In the genomic region with DNA sequence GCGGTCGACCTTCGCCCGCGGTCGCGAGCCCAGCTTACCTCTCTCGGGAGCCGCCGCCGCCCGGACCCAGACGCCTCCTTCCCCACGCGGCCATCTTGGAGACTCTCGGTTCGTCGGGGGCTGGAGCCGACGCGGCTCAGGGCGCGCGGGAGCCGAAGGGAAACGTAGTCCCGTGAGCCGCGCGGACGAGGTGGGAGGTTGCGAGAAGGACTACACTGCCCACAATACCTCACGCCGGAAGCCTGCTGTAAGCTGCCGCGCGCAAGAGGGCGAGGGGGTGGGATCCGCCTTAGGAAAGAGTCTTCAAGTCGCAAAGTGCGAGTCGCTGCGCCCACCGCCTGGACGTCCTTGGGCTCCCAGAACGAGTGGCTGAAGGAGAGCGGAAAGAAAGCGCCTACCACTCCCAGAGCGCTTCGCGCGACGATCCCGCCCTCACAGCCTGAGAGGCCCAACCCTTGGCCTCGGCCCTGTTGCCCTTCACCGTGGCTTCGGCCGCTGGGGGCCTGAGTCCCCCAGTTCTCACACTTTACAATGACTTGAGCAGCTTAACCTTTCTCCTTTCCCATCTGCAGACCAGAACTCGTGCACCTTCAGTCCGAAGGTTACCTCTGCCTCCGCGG, we compare ENCODE assay signal across 8 mouse cellular contexts. TPM values are rescaled to one million over a fixed set of nuclear protein-coding genes. Genes with fewer than 3 reads are reported as not detected.
DNase-seq lines count a peak whose midpoint lies in the region; ATAC-seq lines count a peak whose summit lies in the region.

A gene (minus strand): TSS at position 598 of the 620 bp plus-strand sequence.

- peak within 1 kb of the TSS; percentile 79 for H3K4me2 ChIP-seq in lung, embryonic 16.5 days (ENCODE audit: low read depth, low read length)

- peak within 1 kb of the TSS; percentile 89 for H3K9ac ChIP-seq in lung, embryonic 16.5 days (ENCODE audit: low read length)

- peak within 1 kb of the TSS; percentile 93 for H3K4me3 ChIP-seq in lung, embryonic 16.5 days (ENCODE audit: low read length)

- ATAC-seq in hematopoietic stem cell, adult 5-6 weeks (replicated peaks in 1 of 2; ENCODE audit: insufficient read depth in 1 of 2, low FRiP score in 2 of 2, low TSS enrichment in 1 of 2, low read depth in 1 of 2, poor library complexity in 2 of 2, severe bottlenecking in 2 of 2) = peak; percentile 96 to 97
- ATAC-seq in lung, embryonic 16.5 days (ENCODE audit: low read depth) = peak; percentile 99

- DNase-seq in MEL-GATA-1-ER (ENCODE audit: extremely low read depth, low read depth) = peak; percentile 90
- peak; percentile 89 for DNase-seq in cerebellum, adult 8-10 months
- DNase-seq in forelimb bud, embryonic 11.5 days (ENCODE audit: low read depth, low spot score) = peak; percentile 97
- peak; percentile 87 for DNase-seq in layer of hippocampus, adult 9-10 months (ENCODE audit: low spot score)
- peak; percentile 75 for DNase-seq in ovary, postnatal 10 days (ENCODE audit: low spot score)
- peak; percentile 92 to 94 for DNase-seq in thymus, postnatal 10 days (ENCODE audit: low spot score in 2 of 2)

- WGBS in lung, embryonic 16.5 days = 0% methylated on average over 62 of the region's 62 CpGs

- peak within 1 kb of the TSS; percentile 97 for H3K27ac ChIP-seq in lung, embryonic 16.5 days (ENCODE audit: low read length)

- H3K36me3 ChIP-seq in lung, embryonic 16.5 days (ENCODE audit: control insufficient read depth, insufficient read depth, low read length) = no peaks in the 10 kb centered on the region

- H3K27me3 ChIP-seq in lung, embryonic 16.5 days (ENCODE audit: control insufficient read depth, insufficient read depth, low read depth, low read length) = no peaks in the 10 kb centered on the region

- no peaks in the 10 kb centered on the region for H3K9me3 ChIP-seq in lung, embryonic 16.5 days (ENCODE audit: control insufficient read depth, low read length)

- peaks cover 37% of the 10 kb centered on the region for H3K4me1 ChIP-seq in lung, embryonic 16.5 days (replicated peaks; ENCODE audit: control insufficient read depth, insufficient read depth, low read length)

RNA-seq across cellular contexts. Expression of the gene that starts here (rescaled TPM):
- total RNA-seq in hematopoietic stem cell, adult 5-6 weeks (2017) = 72.1 and 81.6 TPM in 2 replicates
- 57.6 and 62.5 TPM in 2 replicates for polyA plus RNA-seq in lung, embryonic 16.5 days (2015; fragmentation: Nextera tagmentation; extraction: Ambion mirVana)

Comparison
In these comparisons a context has a peak if more than half of its experiments do, and no peak if none do; other contexts are left out.
1. Peak in every context shown above with its lines: DNase-seq, ATAC-seq, H3K4me3 ChIP-seq and H3K27ac ChIP-seq.